Mouse (Mus musculus) gastrocnemius, adult 2 months (tissue): ENCODE measurements at regions not wholly inside any gene's neighbourhood (a gene's known extent, or its start where the extent isn't known, plus 50 kb on each side); places are given as distances from the start of the nearest gene placed in this dataset.

Experiments
- DNase-seq: peaks from one replicate; pipeline ENCODE4 v3.0.0; 2022
- H3K27ac ChIP-seq: fragments of 200-600 bp; 2 replicates; pipeline ENCODE4 v1.8.1; 2022; ENCODE audit warnings: mild to moderate bottlenecking
- H3K4me3 ChIP-seq: fragments of 200-600 bp; 2 replicates; pipeline ENCODE4 v1.8.1; 2022; ENCODE audit warnings: mild to moderate bottlenecking, moderate library complexity
- CTCF ChIP-seq: fragments of 200-600 bp; IDR thresholded peaks from 2 replicates; pipeline ENCODE4 v1.8.1; 2022; ENCODE audit warnings: antibody characterized with exemption, mild to moderate bottlenecking, moderate library complexity
- intact Hi-C: fragments of 180-260 bp; cut with DNase I; formaldehyde crosslinking; loops from one replicate; pipeline ENCODE4 v1.15.1; 2025

- H3K4me3 ChIP-seq: no peak overlapping the region
- H3K27ac ChIP-seq: no peak overlapping the region
- intact Hi-C loops: no loop called here
- no peak for DNase-seq
- no peak for TF ChIP-seq CTCF
These were observed 58.8 kb upstream of the Tns3 start for GRCm38 (mm10) chr11:8723102-8723640.

GRCm38 (mm10) chr11:8719211-8719966 is 55.1 kb upstream of the Tns3 start:
- no peak overlapping the region for H3K4me3 ChIP-seq
- no peak for TF ChIP-seq CTCF
- no peak overlapping the region for H3K27ac ChIP-seq
- no peak for DNase-seq
- intact Hi-C loops: no loop called here

GRCm38 (mm10) chr11:8717774-8718173 is 53.4 kb upstream of the Tns3 start:
- H3K4me3 ChIP-seq: no peak overlapping the region

GRCm38 (mm10) chr11:8716858-8717257 is 52.5 kb upstream of the Tns3 start:
- intact Hi-C loops: no loop called here
- Histone ChIP-seq H3K27ac (peak overlapping the region; percentile 56; the same call in 1 of the 2 replicates), H3K4me3 (no peak overlapping the region)
- no peak for TF ChIP-seq CTCF
- no peak for DNase-seq

More at GRCm38 (mm10) chr11:8717774-8718173, 53.4 kb upstream of the Tns3 start:
- no peak overlapping the region for H3K27ac ChIP-seq
- DNase-seq: no peak
- TF ChIP-seq CTCF: no peak
- intact Hi-C loops: no loop called here

GRCm38 (mm10) chr11:8715775-8716174 is 51.4 kb upstream of the Tns3 start:
- intact Hi-C loops: no loop called here
- no peak for DNase-seq
- no peak for TF ChIP-seq CTCF
- Histone ChIP-seq H3K4me3 (no peak overlapping the region), H3K27ac (peak overlapping the region; percentile 56)
